Mouse (Mus musculus) cortical plate, adult 2 months (tissue): ENCODE measurements around the gene Magi1.

Source experiments
- CTCF ChIP-seq: fragments of 200-500 bp; IDR thresholded peaks from 2 replicates; pipeline ENCODE4 v1.5.1; 2011; ENCODE audit warnings: mild to moderate bottlenecking, control low read depth, low read length; ENCODE audit not compliant: insufficient read depth; ENCODE audit errors: extremely low read depth
- POLR2A ChIP-seq: fragments of 200-500 bp; IDR thresholded peaks from 2 replicates; pipeline ENCODE4 v1.6.1; 2011; ENCODE audit warnings: mild to moderate bottlenecking, low read length, control low read depth; ENCODE audit not compliant: insufficient read depth; ENCODE audit errors: extremely low read depth

DNA sequence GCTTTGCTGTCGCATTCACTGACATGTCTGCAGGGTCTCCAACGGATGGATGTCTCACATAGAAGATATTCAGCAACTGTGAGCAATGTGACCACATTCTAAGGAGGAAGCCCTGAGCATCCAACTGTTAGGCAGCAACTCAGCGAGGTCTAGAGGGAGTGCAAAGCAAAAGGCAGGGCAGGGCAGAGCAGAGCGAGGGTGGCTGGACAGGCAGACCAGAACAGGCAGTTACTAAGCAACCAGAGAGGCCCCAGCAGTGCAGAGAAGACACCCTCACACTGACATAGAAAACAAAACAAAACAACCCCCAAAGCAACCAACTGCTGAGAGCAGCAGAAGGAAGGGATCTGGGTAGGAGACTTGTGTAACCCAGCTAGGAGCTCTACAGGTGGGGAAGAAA lies 512.6 kb downstream of the Magi1 start:
- TF ChIP-seq CTCF (no peak), POLR2A (no peak)
